Mouse (Mus musculus) liver, postnatal 0 days (tissue): ENCODE results near the gene Zmat5. TPM values are rescaled to one million over a fixed set of nuclear protein-coding genes. Genes with fewer than 3 reads are reported as not detected.
A peak's percentile ranks its signal among the peaks of the same experiment; 100 is the strongest.

Source experiments
- ATAC-seq: fragments of 200-750 bp; cut with Nextera tagmentation; 2 replicates; pipeline ENCODE4 v1.8.0; 2017; ENCODE audit warnings: mild to moderate bottlenecking, moderate library complexity
- DNase-seq: peaks from one replicate; pipeline ENCODE4 v3.0.0-alpha.2; 2016
- H3K27ac ChIP-seq: fragments of 300-500 bp; sonication (generic); 2 replicates; pipeline ENCODE4 v1.5.1; 2014; ENCODE audit warnings: antibody characterized with exemption, moderate library complexity, mild to moderate bottlenecking, low read depth
- H3K27me3 ChIP-seq: fragments of 300-500 bp; sonication (generic); 2 replicates; pipeline ENCODE4 v1.6.1; 2014; ENCODE audit warnings: low read length, control low read depth, mixed read lengths; ENCODE audit not compliant: insufficient read depth
- H3K36me3 ChIP-seq: fragments of 300-500 bp; sonication (generic); replicated peaks from 2 replicates; pipeline ENCODE4 v1.6.1; 2014; ENCODE audit warnings: mild to moderate bottlenecking, control low read depth, low read length, moderate library complexity, mixed read lengths; ENCODE audit not compliant: insufficient read depth
- H3K4me1 ChIP-seq: fragments of 300-500 bp; sonication (generic); 2 replicates; pipeline ENCODE4 v1.6.1; 2014; ENCODE audit warnings: antibody characterized with exemption, mild to moderate bottlenecking, control low read depth; ENCODE audit not compliant: insufficient read depth
- H3K4me2 ChIP-seq: fragments of 300-500 bp; sonication (generic); 2 replicates; pipeline ENCODE4 v1.6.1; 2014; ENCODE audit warnings: low read depth, mild to moderate bottlenecking, low read length, moderate library complexity, mixed read lengths
- H3K4me3 ChIP-seq: fragments of 300-500 bp; sonication (generic); 2 replicates; pipeline ENCODE4 v1.5.1; 2014; ENCODE audit warnings: low read depth, low read length
- H3K9ac ChIP-seq: fragments of 300-500 bp; sonication (generic); replicated peaks from 2 replicates; pipeline ENCODE4 v1.6.1; 2014; ENCODE audit warnings: mild to moderate bottlenecking, moderate library complexity
- H3K9me3 ChIP-seq: fragments of 300-500 bp; sonication (generic); 2 replicates; pipeline ENCODE4 v1.6.1; 2016; ENCODE audit warnings: mild to moderate bottlenecking, control low read depth, low read length, mixed read lengths
- CTCF ChIP-seq: sonication (generic); IDR thresholded peaks from 2 replicates; pipeline ENCODE4 v1.5.1; 2016; ENCODE audit warnings: antibody characterized with exemption, low read depth
- EP300 ChIP-seq: IDR thresholded peaks from 2 replicates; pipeline ENCODE4 v1.6.1; 2016; ENCODE audit warnings: antibody characterized with exemption, low read depth, mild to moderate bottlenecking
- WGBS: fragments of 180-500 bp; shearing (Covaris S2); extraction: QIAGEN DNeasy Blood & Tissue Kit; methylation state at CpG from one replicate; pipeline ENCODE4 v1.1.7; 2014; ENCODE audit not compliant: insufficient replicate concordance; 5-methylcytosine and 5-hydroxymethylcytosine counted together
- polyA plus RNA-seq: library from polyadenylated mRNA; unstranded; fragments of >200 nt; fragmentation: Nextera tagmentation; extraction: Ambion mirVana; gene quantifications from 2 replicates; pipeline ENCODE4 v1.2.1, GENCODE M21; 2015

The Zmat5 gene
- 18.6 and 19.2 TPM in 2 replicates for polyA plus RNA-seq

GRCm38 (mm10) chr11:4704072-4704964, at the start of gene Zmat5, which contains the start of gene Uqcr10:
Gene Zmat5, plus strand, starts transcription at chr11:4704678.
Gene Uqcr10, minus strand, starts transcription at chr11:4704342.
- Histone ChIP-seq H3K36me3 (peaks cover 11% of the 10 kb centered on the region), H3K27ac (peak within 1 kb of the TSS; percentile 88), H3K27me3 (no peaks in the 10 kb centered on the region), H3K9me3 (no peaks in the 10 kb centered on the region), H3K4me3 (peak within 1 kb of the TSS; percentile 78), H3K4me1 (peaks cover 20% of the 10 kb centered on the region), H3K9ac (peak within 1 kb of the TSS; percentile 84), H3K4me2 (peak within 1 kb of the TSS; percentile 99)
- peak; percentile 94 for DNase-seq
- no peak for TF ChIP-seq EP300
- peak; percentile 23; the same call in 1 of the 2 replicates for TF ChIP-seq CTCF
- under 1% methylated on average over 47 of the region's 47 CpGs for WGBS
- ATAC-seq = peak; percentile 98

GRCm38 (mm10) chr11:4659818-4660217, 44.7 kb upstream of the Zmat5 start:
- no peaks in the 10 kb centered on the region for H3K9me3 ChIP-seq
- DNase-seq = no peak
- no peak overlapping the region for H3K4me3 ChIP-seq
- peak; percentile 50 for ATAC-seq
- H3K4me1 ChIP-seq = peaks cover 12% of the 10 kb centered on the region
- H3K4me2 ChIP-seq = no peak overlapping the region
- H3K36me3 ChIP-seq = peaks cover 45% of the 10 kb centered on the region
- TF ChIP-seq CTCF (no peak), EP300 (0 out of 2 replicates have a peak, but pooled peaks have one; percentile 31)
- no peaks in the 10 kb centered on the region for H3K27me3 ChIP-seq
- H3K27ac ChIP-seq = 0 out of 2 replicates have a peak overlapping the region, but pooled peaks have one; percentile 3
- no peak overlapping the region for H3K9ac ChIP-seq
- 56% methylated on average over 1 of the region's 1 CpGs for WGBS

GRCm38 (mm10) chr11:4660309-4661025, 44.0 kb upstream of the Zmat5 start:
- H3K4me3 ChIP-seq = no peak overlapping the region
- ATAC-seq (no peak), DNase-seq (no peak)
- no peak for TF ChIP-seq CTCF
- TF ChIP-seq EP300 = no peak
- no peaks in the 10 kb centered on the region for H3K27me3 ChIP-seq
- H3K36me3 ChIP-seq = peaks cover 39% of the 10 kb centered on the region
- peaks cover 12% of the 10 kb centered on the region for H3K4me1 ChIP-seq
- no peak overlapping the region; the same call in 1 of the 2 replicates for H3K4me2 ChIP-seq
- H3K9me3 ChIP-seq = no peaks in the 10 kb centered on the region
- H3K9ac ChIP-seq = no peak overlapping the region
- 0 out of 2 replicates have a peak overlapping the region, but pooled peaks have one; percentile 3 for H3K27ac ChIP-seq
- 80% methylated on average over 7 of the region's 7 CpGs for WGBS

GRCm38 (mm10) chr11:4661324-4661723, 43.2 kb upstream of the Zmat5 start:
- H3K27me3 ChIP-seq = no peaks in the 10 kb centered on the region
- peak overlapping the region; percentile 29; the same call in 1 of the 2 replicates for H3K27ac ChIP-seq
- ATAC-seq (peak; percentile 73), DNase-seq (no peak)
- no peak overlapping the region; the same call in 1 of the 2 replicates for H3K9ac ChIP-seq
- peak overlapping the region; percentile 50 for H3K4me2 ChIP-seq
- TF ChIP-seq EP300 (no peak), CTCF (no peak)
- no peaks in the 10 kb centered on the region for H3K9me3 ChIP-seq
- peaks cover 12% of the 10 kb centered on the region for H3K4me1 ChIP-seq
- WGBS = 65% methylated on average over 4 of the region's 4 CpGs
- H3K36me3 ChIP-seq = peaks cover 36% of the 10 kb centered on the region
- H3K4me3 ChIP-seq = no peak overlapping the region

GRCm38 (mm10) chr11:4661871-4662495, 42.5 kb upstream of the Zmat5 start:
- Histone ChIP-seq H3K27ac (0 out of 2 replicates have a peak overlapping the region, but pooled peaks have one; percentile 29), H3K4me3 (no peak overlapping the region), H3K27me3 (no peaks in the 10 kb centered on the region), H3K36me3 (peaks cover 36% of the 10 kb centered on the region), H3K9ac (no peak overlapping the region), H3K4me2 (no peak overlapping the region), H3K9me3 (no peaks in the 10 kb centered on the region), H3K4me1 (peaks cover 12% of the 10 kb centered on the region)
- ATAC-seq (no peak), DNase-seq (no peak)
- WGBS = 87% methylated on average over 10 of the region's 10 CpGs
- TF ChIP-seq EP300 = no peak
- TF ChIP-seq CTCF = no peak
